Mouse (Mus musculus) gastrocnemius, postnatal 10 days (tissue): Measurements from ENCODE around the gene Pgap3. TPM values are rescaled to one million over a fixed set of nuclear protein-coding genes. Genes with fewer than 3 reads are reported as not detected.

Experiments
- DNase-seq: peaks from one replicate; pipeline ENCODE4 v3.0.0; 2021; ENCODE audit warnings: mixed read lengths
- total RNA-seq, 2 experiments: library from RNA; stranded (reverse); gene quantifications; 2 replicates each; pipeline ENCODE4 v1.2.3; 2021

Gene Pgap3
- total RNA-seq, 2 experiments from 2014 or later = 3.2 to 3.5 TPM

DNA sequence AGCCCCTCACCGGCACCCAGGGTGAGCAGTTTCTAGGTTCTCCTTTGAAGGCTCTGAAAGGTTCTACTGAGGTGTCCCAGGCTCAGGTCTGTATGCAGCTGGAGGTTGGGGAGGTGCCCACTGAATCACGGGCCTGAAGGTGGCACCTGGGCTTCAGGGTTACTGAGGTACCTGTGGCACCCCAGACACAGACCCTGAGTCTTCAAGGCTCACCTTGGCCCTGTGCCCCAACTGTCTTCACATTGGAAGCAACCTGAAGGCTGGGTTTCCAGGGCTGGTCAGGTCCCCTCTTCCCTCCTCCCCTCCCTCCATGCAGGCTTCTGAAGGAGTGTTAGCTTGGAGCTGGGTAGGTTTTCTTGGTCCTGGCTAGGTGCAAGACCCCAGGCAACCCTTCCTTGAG, 18.6 kb downstream of the Pgap3 start:
- DNase-seq = peak; percentile 14

DNA sequence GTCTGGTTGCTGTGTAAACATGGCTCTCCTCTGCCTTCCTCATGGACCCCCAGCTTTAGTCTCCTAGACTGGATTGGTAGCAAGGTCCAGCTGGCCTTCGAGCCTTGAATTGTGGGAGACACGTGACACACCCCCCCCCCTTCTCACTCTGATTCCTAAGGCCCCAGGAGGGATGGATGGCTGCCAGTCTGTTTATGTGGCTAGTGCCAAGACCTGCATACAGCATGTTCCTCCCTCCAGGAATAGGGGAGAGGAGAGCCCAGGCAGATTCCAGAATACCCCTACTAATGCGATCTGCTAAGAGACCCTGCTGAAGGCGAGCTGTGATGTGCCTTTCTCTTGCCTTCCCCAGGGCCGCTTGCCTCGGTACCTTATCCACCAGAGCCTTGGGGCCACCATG, 20.2 kb downstream of the Pgap3 start:
- DNase-seq = no peak

DNA sequence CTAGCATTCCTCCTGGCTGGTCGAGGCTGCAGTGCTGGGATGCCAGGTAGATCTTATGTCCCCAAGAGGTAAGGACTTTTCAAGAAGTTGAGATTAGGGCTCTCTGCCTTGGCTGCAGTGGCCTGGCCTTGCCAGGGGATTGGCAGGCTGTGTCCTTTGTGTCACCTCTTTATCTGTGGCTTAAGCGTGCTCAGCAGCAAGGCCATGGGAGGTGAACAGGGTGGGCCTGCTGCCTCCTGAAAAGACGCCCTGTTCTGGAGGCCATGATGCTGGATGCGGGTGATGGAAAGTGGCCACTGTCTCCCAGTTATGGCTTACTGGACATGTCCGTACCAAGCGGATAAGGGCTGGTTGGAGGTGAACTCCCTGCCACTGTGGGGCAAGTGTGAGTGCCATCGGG, 20.9 kb downstream of the Pgap3 start:
- no peak for DNase-seq

DNA sequence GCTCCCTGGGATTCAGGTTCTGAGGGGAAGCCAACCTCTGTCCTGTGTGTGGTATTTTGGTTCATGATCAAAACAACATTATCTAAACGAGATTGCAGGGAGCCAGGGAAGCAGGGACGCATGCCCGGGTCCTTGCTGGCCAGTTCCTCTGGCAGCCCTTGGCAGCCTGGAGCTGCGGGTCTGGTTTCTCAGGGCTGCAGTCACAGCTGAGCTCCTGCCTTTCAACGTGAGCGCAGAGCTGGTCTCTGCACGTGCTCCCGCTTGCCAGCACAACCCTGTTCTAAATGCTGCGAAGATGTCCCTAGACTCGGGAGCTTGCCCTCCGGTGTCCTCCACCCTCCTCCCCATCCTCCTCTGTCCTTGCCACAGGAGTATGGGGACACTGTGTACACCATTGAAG, 22.5 kb downstream of the Pgap3 start:
- no peak for DNase-seq

DNA sequence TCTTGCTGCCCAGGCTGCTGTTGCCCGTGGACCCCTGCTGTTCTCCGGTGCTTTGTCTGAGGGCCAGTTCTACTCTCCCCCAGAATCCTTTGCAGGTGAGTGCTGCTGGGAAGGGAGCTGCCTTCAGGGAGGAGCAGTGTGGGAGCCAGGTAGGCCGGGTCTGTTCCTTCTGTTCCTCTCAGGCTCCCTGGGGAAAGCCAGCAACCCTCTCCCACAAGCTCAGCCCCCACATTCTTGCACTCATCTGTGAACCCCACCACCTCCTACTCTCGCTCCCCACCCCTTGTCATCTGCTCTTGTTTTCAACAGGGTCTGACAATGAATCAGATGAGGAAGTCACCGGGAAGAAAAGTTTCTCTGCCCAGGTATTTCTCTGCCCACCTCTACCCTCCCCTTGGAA, 23.5 kb downstream of the Pgap3 start:
- DNase-seq = no peak

GRCm38 (mm10) chr11:98374266-98374665, 26.0 kb downstream of the Pgap3 start:
- DNase-seq = no peak

DNA sequence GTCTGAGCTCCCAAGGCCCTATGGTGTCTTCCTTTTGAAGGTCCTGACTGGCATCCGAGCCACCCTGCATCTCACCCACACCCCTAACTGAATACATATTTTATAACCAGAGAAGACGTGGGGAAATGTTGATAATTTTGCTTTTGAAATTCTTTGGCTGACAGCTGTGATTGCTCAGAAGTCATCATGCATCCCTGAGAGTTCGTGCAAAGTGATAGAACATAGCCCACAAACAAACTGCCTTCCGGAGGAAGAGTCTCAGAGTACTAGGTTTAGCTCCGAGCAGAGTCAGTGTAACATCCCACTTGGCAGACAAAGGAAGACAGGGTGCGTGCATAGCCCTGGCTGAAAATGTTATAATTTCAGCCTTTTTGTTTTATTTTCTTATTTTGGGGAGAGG, 27.0 kb downstream of the Pgap3 start:
- DNase-seq = no peak

- peak; percentile 75 for DNase-seq
Observed at GRCm38 (mm10) chr11:98372406-98372805, 27.9 kb downstream of the Pgap3 start.

- DNase-seq = no peak
Observed at GRCm38 (mm10) chr11:98371556-98372240, 28.6 kb downstream of the Pgap3 start.

DNA sequence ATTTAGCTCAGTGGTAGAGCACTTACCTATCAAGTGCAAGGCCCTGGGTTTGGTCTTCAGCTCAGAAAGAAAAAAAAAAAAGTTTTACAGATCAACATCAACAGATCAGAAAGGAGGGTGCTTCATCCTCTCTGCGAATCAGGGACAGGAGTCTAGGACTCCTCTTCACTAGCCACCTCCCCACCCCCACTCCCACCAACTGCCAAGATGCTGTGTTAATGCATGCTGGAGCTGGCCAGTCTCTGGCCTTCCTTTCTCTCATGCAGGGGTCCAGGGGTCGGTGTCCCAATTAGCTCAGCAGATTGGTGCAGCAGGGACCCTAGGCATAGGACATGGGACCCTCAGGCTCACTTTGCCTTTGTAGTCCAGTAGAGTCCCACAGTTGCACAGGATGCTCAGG, 29.7 kb downstream of the Pgap3 start:
- DNase-seq = no peak

- DNase-seq = no peak
Observed at GRCm38 (mm10) chr11:98369337-98369736, 31.0 kb downstream of the Pgap3 start.

DNA sequence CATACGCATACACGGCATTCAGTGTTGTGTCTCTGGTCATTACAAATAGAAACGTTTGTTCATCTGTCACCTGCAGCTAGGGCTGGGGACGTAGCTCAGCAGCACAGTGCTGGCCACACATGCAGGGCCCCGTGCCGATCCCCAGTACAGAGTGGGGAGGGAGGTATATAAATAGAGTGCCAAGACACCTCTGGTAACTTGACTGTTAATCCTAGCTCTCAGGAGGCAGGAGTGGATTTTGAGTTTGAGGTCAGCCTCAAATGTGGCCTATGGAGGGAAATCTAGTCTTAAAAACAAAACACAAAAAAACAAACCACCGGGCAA, 32.5 kb downstream of the Pgap3 start:
- no peak for DNase-seq

- DNase-seq = no peak
Observed at GRCm38 (mm10) chr11:98367171-98367862, 33.0 kb downstream of the Pgap3 start.

GRCm38 (mm10) chr11:98366290-98366689, 34.0 kb downstream of the Pgap3 start:
- DNase-seq = no peak

DNA sequence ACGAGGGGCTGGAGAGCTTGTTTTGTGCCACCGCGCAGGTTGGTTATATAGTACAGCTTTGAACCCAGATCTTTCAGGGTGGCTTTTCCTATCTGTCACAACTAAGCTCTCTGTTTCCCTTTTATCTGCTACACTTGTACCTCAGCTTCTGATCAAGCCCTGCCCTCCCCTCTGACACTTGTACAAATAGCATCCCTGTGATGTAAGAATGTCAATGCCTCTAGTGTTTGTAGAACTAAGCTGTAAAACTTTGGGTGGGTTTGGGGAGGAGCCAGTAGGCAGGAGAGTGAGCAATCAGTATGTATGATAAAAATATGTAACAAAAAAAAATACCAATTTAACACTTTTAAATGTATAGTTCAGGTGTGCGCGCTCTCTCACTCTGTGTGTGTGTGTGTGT, 35.9 kb downstream of the Pgap3 start:
- no peak for DNase-seq

DNA sequence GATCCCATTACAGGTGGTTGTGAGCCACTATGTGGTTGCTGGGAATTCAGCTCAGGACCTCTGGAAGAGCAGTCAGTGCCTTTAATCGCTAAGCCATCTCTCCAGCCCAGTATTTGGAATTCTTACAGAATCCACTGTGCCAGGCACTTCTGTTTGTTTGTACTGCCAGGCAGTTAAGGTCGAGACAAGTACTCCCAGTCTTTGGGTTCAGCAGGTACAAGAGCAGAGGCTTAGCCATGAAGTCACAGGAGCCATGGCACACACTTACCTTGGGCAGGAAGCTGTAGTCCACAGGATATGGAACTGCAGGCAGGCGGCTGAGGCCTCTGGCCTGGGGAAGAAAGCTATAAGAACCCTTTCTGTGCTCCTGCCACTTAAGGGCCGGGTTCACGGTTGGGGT, 36.5 kb downstream of the Pgap3 start:
- DNase-seq = no peak

GRCm38 (mm10) chr11:98360866-98361521, 39.3 kb downstream of the Pgap3 start:
- peak; percentile 5 for DNase-seq

DNA sequence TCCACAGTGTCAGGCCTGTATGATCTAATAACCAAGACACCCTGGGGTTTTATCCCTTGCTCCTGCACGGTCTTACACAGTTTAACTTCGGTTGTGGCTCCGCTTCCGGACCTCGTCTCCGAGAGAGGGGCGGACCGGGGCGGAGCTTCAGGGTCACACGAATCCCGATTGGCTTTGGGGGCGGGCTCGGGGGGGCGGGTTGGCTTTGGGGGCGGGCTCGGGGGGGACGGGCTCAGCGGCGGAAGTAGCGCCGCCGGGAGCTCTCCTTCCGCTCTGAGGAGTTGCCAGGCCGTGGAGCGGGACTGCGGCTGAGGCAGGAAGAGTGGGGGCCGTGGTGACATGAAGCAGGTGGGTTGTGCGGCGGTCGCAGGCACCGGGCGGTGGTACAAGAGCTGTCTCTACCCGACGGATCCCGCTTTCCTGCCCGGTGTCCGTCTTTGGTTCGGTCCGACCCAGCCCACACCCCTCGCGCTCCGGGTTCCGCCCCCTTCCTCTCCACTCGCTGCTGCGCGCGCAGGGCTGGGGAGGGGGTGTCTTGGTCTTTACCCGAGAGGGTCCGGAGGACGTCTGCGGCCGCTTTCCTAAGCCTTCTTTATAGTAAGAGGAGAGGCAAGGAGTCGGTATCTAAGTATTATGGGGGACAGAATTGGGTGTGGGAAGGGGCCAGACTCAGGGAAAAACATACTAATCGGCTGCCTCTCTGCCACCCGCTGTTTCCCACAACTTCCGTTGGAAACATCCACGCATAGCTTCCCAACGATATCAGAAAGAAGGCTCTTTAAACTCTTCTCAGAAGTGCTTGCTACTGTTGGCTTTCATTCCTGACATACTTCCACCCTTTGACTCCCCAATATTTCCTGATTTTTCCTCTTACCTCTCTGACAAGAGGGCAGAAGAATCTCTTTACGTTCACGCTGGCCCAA, 41.9 kb downstream of the Pgap3 start, which contains the start of gene Stard3:
TSS of gene Stard3 (plus strand) at position 208 of the 923 bp plus-strand sequence.
- peak; percentile 89 for DNase-seq

DNA sequence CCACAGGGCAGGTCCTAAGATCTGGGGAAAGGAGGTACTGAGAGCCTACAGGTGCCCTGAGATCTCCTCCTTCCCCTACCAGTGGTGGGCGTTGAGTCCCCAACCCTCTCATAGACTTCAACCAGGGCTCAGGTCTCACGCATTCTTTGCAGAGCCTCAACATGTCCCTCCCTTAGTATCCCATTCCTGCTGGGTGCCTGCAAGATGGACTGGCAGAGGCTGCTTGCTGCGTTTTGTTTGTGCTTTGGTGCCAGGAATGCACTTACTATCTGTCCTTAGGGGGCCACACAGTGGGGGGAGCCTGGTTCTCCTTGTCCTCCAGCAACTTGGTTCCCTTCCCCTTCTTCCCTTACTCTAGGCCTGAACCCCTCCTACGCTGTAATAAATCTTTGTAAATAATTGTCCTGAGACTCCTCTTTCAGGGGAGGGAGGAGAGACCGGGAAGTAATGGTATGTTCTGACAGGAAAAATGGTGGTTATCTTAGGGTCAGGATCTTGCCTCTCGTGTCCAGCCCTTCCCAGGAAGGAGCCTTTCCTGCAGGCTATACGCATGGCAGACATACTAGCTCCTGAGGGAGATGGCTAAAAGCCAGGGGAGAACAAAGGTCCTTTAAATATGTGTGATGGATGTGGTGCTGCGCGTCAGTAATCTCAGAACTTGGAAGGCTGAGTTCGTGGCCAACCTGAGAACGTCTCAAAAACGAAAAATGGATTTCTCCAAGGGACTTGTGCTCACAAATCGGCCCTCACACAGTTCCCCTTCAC, 42.7 kb downstream of the Pgap3 start:
- peak; percentile 5 for DNase-seq

GRCm38 (mm10) chr11:98356625-98357394, 43.5 kb downstream of the Pgap3 start:
- DNase-seq = no peak

- DNase-seq = no peak
Observed at GRCm38 (mm10) chr11:98355732-98356299, 44.5 kb downstream of the Pgap3 start.
